Mouse (Mus musculus) liver, embryonic 11.5 days (tissue): Measurements from ENCODE around the gene Hoxb9. TPM values are rescaled to one million over a fixed set of nuclear protein-coding genes. Genes with fewer than 3 reads are reported as not detected.

Experiments
- ATAC-seq: fragments of 200-750 bp; cut with Nextera tagmentation; replicated peaks from 2 replicates; pipeline ENCODE4 v1.8.0; 2017; ENCODE audit warnings: moderate number of reproducible peaks, mild to moderate bottlenecking, moderate TSS enrichment, moderate library complexity; ENCODE audit not compliant: low FRiP score
- DNase-seq: peaks from one replicate; pipeline ENCODE4 v3.0.0-alpha.2; 2017; ENCODE audit warnings: low spot score
- H3K27ac ChIP-seq: fragments of 300-500 bp; sonication (generic); 2 replicates; pipeline ENCODE4 v1.5.1; 2014; ENCODE audit warnings: mild to moderate bottlenecking, low read depth, low read length, control low read depth
- H3K27me3 ChIP-seq: fragments of 300-500 bp; sonication (generic); replicated peaks from 2 replicates; pipeline ENCODE4 v1.6.1; 2014; ENCODE audit warnings: low read length, mixed read lengths; ENCODE audit not compliant: control insufficient read depth, insufficient read depth
- H3K36me3 ChIP-seq: fragments of 300-500 bp; sonication (generic); 2 replicates; pipeline ENCODE4 v1.6.1; 2014; ENCODE audit warnings: mild to moderate bottlenecking, low read length, moderate library complexity, mixed read lengths; ENCODE audit not compliant: control insufficient read depth, insufficient read depth
- H3K4me1 ChIP-seq: fragments of 300-500 bp; sonication (generic); replicated peaks from 2 replicates; pipeline ENCODE4 v1.6.1; 2014; ENCODE audit warnings: low read length, mixed read lengths; ENCODE audit not compliant: control insufficient read depth, insufficient read depth
- H3K4me2 ChIP-seq: fragments of 300-500 bp; sonication (generic); 2 replicates; pipeline ENCODE4 v1.6.1; 2014; ENCODE audit warnings: mild to moderate bottlenecking, control low read depth, moderate library complexity
- H3K4me3 ChIP-seq: fragments of 300-500 bp; sonication (generic); 2 replicates; pipeline ENCODE4 v1.5.1; 2014; ENCODE audit warnings: low read depth, low read length, control low read depth
- H3K9ac ChIP-seq: fragments of 300-500 bp; sonication (generic); 2 replicates; pipeline ENCODE4 v1.6.1; 2014; ENCODE audit warnings: low read depth, low read length, control low read depth
- H3K9me3 ChIP-seq: fragments of 300-500 bp; sonication (generic); 2 replicates; pipeline ENCODE4 v1.6.1; 2016; ENCODE audit warnings: low read length, inconsistent platforms, mixed read lengths; ENCODE audit not compliant: control insufficient read depth
- WGBS: fragments of 180-500 bp; shearing (Covaris S2); extraction: QIAGEN DNeasy Blood & Tissue Kit; methylation state at CpG from one replicate; pipeline ENCODE4 v1.1.7; 2014; 5-methylcytosine and 5-hydroxymethylcytosine counted together
- polyA plus RNA-seq: library from polyadenylated mRNA; unstranded; fragments of >200 nt; fragmentation: Nextera tagmentation; extraction: Ambion mirVana; gene quantifications from 2 replicates; pipeline ENCODE4 v1.2.1, GENCODE M21; 2014

The Hoxb9 gene
- polyA plus RNA-seq, 1 experiment from 2014 or later: 0.49 TPM

- H3K9me3 ChIP-seq: no peaks in the 10 kb centered on the region
- WGBS: 1% methylated on average over 55 of the region's 55 CpGs
- no peaks in the 10 kb centered on the region for H3K4me1 ChIP-seq
- no peak overlapping the region for H3K27ac ChIP-seq
- no peak overlapping the region for H3K9ac ChIP-seq
- ATAC-seq (no peak), DNase-seq (no peak)
- peak overlapping the region; percentile 40 for H3K4me3 ChIP-seq
- no peaks in the 10 kb centered on the region for H3K36me3 ChIP-seq
- peaks cover 100% of the 10 kb centered on the region for H3K27me3 ChIP-seq
- peak overlapping the region; percentile 66 for H3K4me2 ChIP-seq
These were observed 15.6 kb downstream of the Hoxb9 start for GRCm38 (mm10) chr11:96286739-96287385.

GRCm38 (mm10) chr11:96287411-96287810 lies 16.2 kb downstream of the Hoxb9 start:
- Histone ChIP-seq H3K27me3 (peaks cover 100% of the 10 kb centered on the region), H3K9me3 (no peaks in the 10 kb centered on the region), H3K9ac (no peak overlapping the region), H3K36me3 (no peaks in the 10 kb centered on the region), H3K4me2 (peak overlapping the region; percentile 66), H3K27ac (no peak overlapping the region), H3K4me3 (peak overlapping the region; percentile 40; the same call in 1 of the 2 replicates), H3K4me1 (no peaks in the 10 kb centered on the region)
- no peak for DNase-seq
- WGBS: 5% methylated on average over 9 of the region's 9 CpGs
- no peak for ATAC-seq

- no peak overlapping the region for H3K27ac ChIP-seq
- WGBS: 11% methylated on average over 1 of the region's 1 CpGs
- ATAC-seq (no peak), DNase-seq (no peak)
- no peaks in the 10 kb centered on the region for H3K4me1 ChIP-seq
- peaks cover 100% of the 10 kb centered on the region for H3K27me3 ChIP-seq
- no peaks in the 10 kb centered on the region for H3K9me3 ChIP-seq
- H3K36me3 ChIP-seq: no peaks in the 10 kb centered on the region
- no peak overlapping the region for H3K4me3 ChIP-seq
- H3K9ac ChIP-seq: no peak overlapping the region
- no peak overlapping the region for H3K4me2 ChIP-seq
These were observed 17.4 kb downstream of the Hoxb9 start for GRCm38 (mm10) chr11:96288455-96289221.

- Histone ChIP-seq H3K9ac (no peak overlapping the region), H3K27me3 (peaks cover 100% of the 10 kb centered on the region), H3K36me3 (no peaks in the 10 kb centered on the region), H3K9me3 (no peaks in the 10 kb centered on the region), H3K27ac (no peak overlapping the region), H3K4me1 (no peaks in the 10 kb centered on the region), H3K4me2 (no peak overlapping the region), H3K4me3 (no peak overlapping the region)
- no peak for ATAC-seq
- WGBS: 11% methylated on average over 21 of the region's 21 CpGs
- DNase-seq: no peak
These were observed 18.0 kb downstream of the Hoxb9 start for GRCm38 (mm10) chr11:96289293-96289692.

GRCm38 (mm10) chr11:96289837-96290236 lies 18.6 kb downstream of the Hoxb9 start:
- Histone ChIP-seq H3K27ac (no peak overlapping the region), H3K36me3 (no peaks in the 10 kb centered on the region), H3K27me3 (peaks cover 100% of the 10 kb centered on the region), H3K4me1 (no peaks in the 10 kb centered on the region), H3K4me2 (no peak overlapping the region), H3K9me3 (no peaks in the 10 kb centered on the region), H3K4me3 (no peak overlapping the region), H3K9ac (no peak overlapping the region)
- no peak for ATAC-seq
- WGBS: 19% methylated on average over 6 of the region's 6 CpGs
- DNase-seq: no peak

- ATAC-seq: no peak
- no peak overlapping the region for H3K4me3 ChIP-seq
- peaks cover 100% of the 10 kb centered on the region for H3K27me3 ChIP-seq
- H3K36me3 ChIP-seq: no peaks in the 10 kb centered on the region
- H3K4me1 ChIP-seq: 0 out of 2 replicates have a peak, but pooled peaks cover 3% of the 10 kb centered on the region
- H3K27ac ChIP-seq: no peak overlapping the region
- H3K9me3 ChIP-seq: no peaks in the 10 kb centered on the region
- no peak for DNase-seq
- WGBS: 16% methylated on average over 17 of the region's 17 CpGs
- no peak overlapping the region for H3K4me2 ChIP-seq
- H3K9ac ChIP-seq: no peak overlapping the region
These were observed 19.6 kb downstream of the Hoxb9 start for GRCm38 (mm10) chr11:96290705-96291355.

- WGBS: 7% methylated on average over 22 of the region's 22 CpGs
- H3K36me3 ChIP-seq: no peaks in the 10 kb centered on the region
- no peak for DNase-seq
- no peak within 1 kb of the TSS for H3K9ac ChIP-seq
- no peak within 1 kb of the TSS for H3K4me3 ChIP-seq
- H3K4me1 ChIP-seq: 0 out of 2 replicates have a peak, but pooled peaks cover 3% of the 10 kb centered on the region
- no peak for ATAC-seq
- H3K27me3 ChIP-seq: peaks cover 100% of the 10 kb centered on the region
- H3K9me3 ChIP-seq: no peaks in the 10 kb centered on the region
- H3K27ac ChIP-seq: no peak within 1 kb of the TSS
- H3K4me2 ChIP-seq: 0 out of 2 replicates have a peak within 1 kb of the TSS, but pooled peaks have one; percentile 7
These were observed 20.7 kb downstream of the Hoxb9 start, which contains the start of gene Hoxb6 for GRCm38 (mm10) chr11:96291681-96292564. Gene Hoxb6, plus strand, starts transcription at chr11:96292476.
